Mouse (Mus musculus) right cerebral cortex, postnatal 4 days (tissue): ENCODE measurements at regions not wholly inside any gene's neighbourhood (a gene's known extent, or its start where the extent isn't known, plus 50 kb on each side); places are given as distances from the start of the nearest gene placed in this dataset.

ENCODE experiments used
- DNase-seq: peaks from one replicate; pipeline ENCODE4 v3.0.0-alpha.2; 2022

- no peak for DNase-seq
These were observed 1208.9 kb downstream of the Brinp3 start for GRCm38 (mm10) chr1:147703467-147703866.

- no peak for DNase-seq
These were observed 1235.4 kb downstream of the Brinp3 start for GRCm38 (mm10) chr1:147729930-147730329.

GRCm38 (mm10) chr1:147766094-147766493, 1271.5 kb downstream of the Brinp3 start:
- peak; percentile 2 for DNase-seq

GRCm38 (mm10) chr1:147802759-147803158, 1308.2 kb downstream of the Brinp3 start:
- DNase-seq: no peak
